Mouse (Mus musculus): ENCODE results near the gene Tifa.

Gene Tifa

GRCm38 (mm10) chr3:127868880-127869279 lies 79.3 kb downstream of the Tifa start:
- no peak for DNase-seq

GRCm38 (mm10) chr3:127871575-127871974 lies 82.0 kb downstream of the Tifa start:
- no peak for DNase-seq

- no peak for DNase-seq
These were observed 84.8 kb downstream of the Tifa start for GRCm38 (mm10) chr3:127874254-127874883.

- no peak for DNase-seq
These were observed 85.5 kb downstream of the Tifa start for GRCm38 (mm10) chr3:127875059-127875458.

GRCm38 (mm10) chr3:127875509-127875908 lies 85.9 kb downstream of the Tifa start:
- no peak for DNase-seq

- DNase-seq, result no peak
These were observed 90.4 kb downstream of the Tifa start for GRCm38 (mm10) chr3:127879968-127880367.

GRCm38 (mm10) chr3:127881684-127882083 lies 92.1 kb downstream of the Tifa start:
- no peak for DNase-seq

Data from right cerebral cortex, postnatal 4 days (tissue).